19 mouse cellular contexts compared by ENCODE assay signal in the genomic region with DNA sequence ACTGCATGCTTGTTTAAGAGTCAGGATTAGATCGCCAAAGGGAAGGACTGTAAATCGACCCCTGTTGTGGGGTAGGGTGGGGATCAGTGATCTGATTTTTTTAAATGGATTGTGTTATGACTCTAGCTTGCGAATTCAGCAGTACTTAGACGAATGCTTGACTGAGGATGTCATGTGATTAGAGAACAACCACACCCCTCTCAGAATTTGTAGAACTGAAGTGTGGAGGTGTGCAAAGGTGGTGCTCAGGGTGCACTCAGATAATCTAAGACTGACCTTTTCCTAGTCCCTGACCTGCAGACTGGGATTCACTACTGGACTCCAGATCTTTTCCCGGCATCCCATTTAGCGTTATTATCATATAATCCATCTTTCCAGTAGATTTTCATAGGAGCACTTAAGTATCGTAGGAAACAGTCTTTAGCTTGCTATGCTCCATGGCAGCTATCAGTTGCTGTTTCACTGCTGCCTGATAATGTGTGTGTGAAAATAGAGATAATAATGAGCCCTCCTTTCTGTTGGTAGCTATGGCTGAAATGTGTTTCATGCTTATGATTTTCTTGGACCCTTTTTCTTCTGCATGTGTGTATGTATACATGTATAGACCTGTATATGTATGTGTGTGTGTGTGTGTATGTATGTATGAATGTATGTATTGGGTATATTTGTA. TPM values are rescaled to one million over a fixed set of nuclear protein-coding genes. Genes with fewer than 3 reads are reported as not detected.
DNase-seq lines count a peak whose midpoint lies in the region; ATAC-seq and TF ChIP-seq lines count a peak whose summit lies in the region.
"Had no signal": no experiment of that assay in that cellular context is flagged by ENCODE, and none has a peak within 500 bp of the region (broad histone marks: within the 10 kb centered on the region; RNA-seq: fewer than 3 reads in every experiment).

No protein-coding gene starts in this region.

- TF ChIP-seq CTCF in kidney, postnatal 0 days (IDR thresholded peaks at IDR 0.05; ENCODE audit: low read depth), result no peak

- no peaks in the 10 kb centered on the region for H3K27me3 ChIP-seq in kidney, postnatal 0 days (ENCODE audit: insufficient read depth, low read length)
- H3K27me3 ChIP-seq in midbrain, embryonic 11.5 days (ENCODE audit: control insufficient read depth, insufficient read depth, low read length), result no peaks in the 10 kb centered on the region
- no peaks in the 10 kb centered on the region for H3K27me3 ChIP-seq in midbrain, embryonic 15.5 days (replicated peaks)
- no peaks in the 10 kb centered on the region for H3K27me3 ChIP-seq in embryonic facial prominence, embryonic 15.5 days
- no peaks in the 10 kb centered on the region for H3K27me3 ChIP-seq in hindbrain, embryonic 14.5 days (ENCODE audit: control insufficient read depth, insufficient read depth, low read length)
- H3K27me3 ChIP-seq: forebrain, embryonic 13.5 days; hindbrain, embryonic 13.5 days; limb, embryonic 13.5 days; midbrain, embryonic 13.5 days; stomach, embryonic 15.5 days had no signal

- ATAC-seq in kidney, postnatal 0 days (replicated peaks; ENCODE audit: low FRiP score, low read depth), result no peak
- ATAC-seq in midbrain, embryonic 11.5 days (ENCODE audit: low FRiP score), result peak; percentile 16; the same call in 1 of the 2 replicates
- ATAC-seq in midbrain, embryonic 15.5 days (replicated peaks), result no peak
- ATAC-seq in embryonic facial prominence, embryonic 15.5 days (ENCODE audit: insufficient number of reproducible peaks, low FRiP score, low TSS enrichment, low read depth), result no peak
- ATAC-seq in activated CD4-positive, CD25-positive, alpha-beta regulatory T cell, adult 4 months, result no peak
- no peak for ATAC-seq in hindbrain, embryonic 14.5 days (ENCODE audit: low FRiP score)

- H3K4me3 ChIP-seq in kidney, postnatal 0 days (replicated peaks; ENCODE audit: low read depth, low read length), result no peak overlapping the region
- H3K4me3 ChIP-seq in midbrain, embryonic 11.5 days (ENCODE audit: low read depth, low read length), result no peak overlapping the region
- no peak overlapping the region for H3K4me3 ChIP-seq in midbrain, embryonic 15.5 days
- no peak overlapping the region for H3K4me3 ChIP-seq in embryonic facial prominence, embryonic 15.5 days (replicated peaks)
- H3K4me3 ChIP-seq in hindbrain, embryonic 14.5 days (replicated peaks; ENCODE audit: low read length), result no peak overlapping the region
- H3K4me3 ChIP-seq: erythroblast, embryonic 14.5 days; forebrain, embryonic 13.5 days; hindbrain, embryonic 13.5 days; limb, embryonic 13.5 days; midbrain, embryonic 13.5 days; stomach, embryonic 15.5 days had no signal

- no peak overlapping the region for H3K4me2 ChIP-seq in kidney, postnatal 0 days (ENCODE audit: low read length)
- no peak overlapping the region for H3K4me2 ChIP-seq in midbrain, embryonic 11.5 days
- no peak overlapping the region for H3K4me2 ChIP-seq in midbrain, embryonic 15.5 days
- H3K4me2 ChIP-seq in embryonic facial prominence, embryonic 15.5 days (replicated peaks), result no peak overlapping the region
- H3K4me2 ChIP-seq in hindbrain, embryonic 14.5 days (replicated peaks), result no peak overlapping the region
- H3K4me2 ChIP-seq: forebrain, embryonic 13.5 days; heart, embryonic 11.5 days; hindbrain, embryonic 13.5 days; limb, embryonic 13.5 days; midbrain, embryonic 13.5 days; stomach, embryonic 15.5 days had no signal

- H3K9ac ChIP-seq in kidney, postnatal 0 days (ENCODE audit: low read depth, low read length), result no peak overlapping the region
- H3K9ac ChIP-seq in midbrain, embryonic 11.5 days (ENCODE audit: low read length), result no peak overlapping the region
- H3K9ac ChIP-seq in midbrain, embryonic 15.5 days, result no peak overlapping the region
- no peak overlapping the region for H3K9ac ChIP-seq in embryonic facial prominence, embryonic 15.5 days
- H3K9ac ChIP-seq in hindbrain, embryonic 14.5 days, result no peak overlapping the region
- H3K9ac ChIP-seq: forebrain, embryonic 13.5 days; hindbrain, embryonic 13.5 days; limb, embryonic 13.5 days; midbrain, embryonic 13.5 days; stomach, embryonic 15.5 days had no signal

- no peaks in the 10 kb centered on the region for H3K36me3 ChIP-seq in kidney, postnatal 0 days (ENCODE audit: insufficient read depth, low read length)
- no peaks in the 10 kb centered on the region for H3K36me3 ChIP-seq in midbrain, embryonic 11.5 days (ENCODE audit: control insufficient read depth, insufficient read depth, low read length)
- H3K36me3 ChIP-seq in midbrain, embryonic 15.5 days (replicated peaks), result no peaks in the 10 kb centered on the region
- no peaks in the 10 kb centered on the region for H3K36me3 ChIP-seq in embryonic facial prominence, embryonic 15.5 days
- no peaks in the 10 kb centered on the region for H3K36me3 ChIP-seq in hindbrain, embryonic 14.5 days (replicated peaks; ENCODE audit: control insufficient read depth, insufficient read depth)
- H3K36me3 ChIP-seq: hindbrain, embryonic 13.5 days; limb, embryonic 13.5 days; midbrain, embryonic 13.5 days; stomach, embryonic 15.5 days had no signal

- no peak for DNase-seq in kidney, postnatal 0 days (ENCODE audit: low spot score)
- DNase-seq in kidney, postnatal 36 days, result no peak
- peak; percentile 81 for DNase-seq in midbrain, embryonic 11.5 days (ENCODE audit: low spot score, missing footprints)
- no peak for DNase-seq in hindbrain, embryonic 14.5 days (ENCODE audit: low spot score)
- DNase-seq: adrenal gland, postnatal 25 days; cerebellum, adult 18-20 months; cerebellum, postnatal 25 days; lung, adult 2 months; thymus, adult 2 months had no signal

- 69% methylated on average over 7 of the region's 7 CpGs for WGBS in kidney, postnatal 0 days
- 65% methylated on average over 7 of the region's 7 CpGs for WGBS in midbrain, embryonic 11.5 days
- WGBS in midbrain, embryonic 15.5 days, result 61% methylated on average over 7 of the region's 7 CpGs
- WGBS in embryonic facial prominence, embryonic 15.5 days, result 51% methylated on average over 7 of the region's 7 CpGs
- WGBS in hindbrain, embryonic 14.5 days, result 66% methylated on average over 7 of the region's 7 CpGs

- H3K9me3 ChIP-seq in kidney, postnatal 0 days (replicated peaks; ENCODE audit: low read length), result no peaks in the 10 kb centered on the region
- no peaks in the 10 kb centered on the region for H3K9me3 ChIP-seq in midbrain, embryonic 11.5 days (ENCODE audit: control insufficient read depth, low read length)
- H3K9me3 ChIP-seq in midbrain, embryonic 15.5 days, result no peaks in the 10 kb centered on the region
- no peaks in the 10 kb centered on the region for H3K9me3 ChIP-seq in embryonic facial prominence, embryonic 15.5 days (replicated peaks)
- H3K9me3 ChIP-seq in hindbrain, embryonic 14.5 days (ENCODE audit: control insufficient read depth, low read length), result no peaks in the 10 kb centered on the region
- H3K9me3 ChIP-seq: forebrain, embryonic 13.5 days; hindbrain, embryonic 13.5 days; limb, embryonic 13.5 days; midbrain, embryonic 13.5 days; stomach, embryonic 15.5 days had no signal

- no peaks in the 10 kb centered on the region for H3K4me1 ChIP-seq in kidney, postnatal 0 days (replicated peaks; ENCODE audit: insufficient read depth, low read length)
- 0 out of 2 replicates have a peak, but pooled peaks cover 2% of the 10 kb centered on the region for H3K4me1 ChIP-seq in midbrain, embryonic 11.5 days (ENCODE audit: control insufficient read depth, insufficient read depth, low read length)
- H3K4me1 ChIP-seq in midbrain, embryonic 15.5 days, result no peaks in the 10 kb centered on the region
- peaks cover 11% of the 10 kb centered on the region; the same call in 1 of the 2 replicates for H3K4me1 ChIP-seq in embryonic facial prominence, embryonic 15.5 days
- no peaks in the 10 kb centered on the region for H3K4me1 ChIP-seq in hindbrain, embryonic 14.5 days (replicated peaks; ENCODE audit: control insufficient read depth, insufficient read depth, low read length)
- H3K4me1 ChIP-seq: forebrain, embryonic 13.5 days had no signal

- H3K27ac ChIP-seq in kidney, postnatal 0 days, result peak overlapping the region; percentile 0; the same call in 1 of the 2 replicates
- no peak overlapping the region for H3K27ac ChIP-seq in midbrain, embryonic 11.5 days (ENCODE audit: low read depth, low read length)
- H3K27ac ChIP-seq in midbrain, embryonic 15.5 days, result no peak overlapping the region
- H3K27ac ChIP-seq in embryonic facial prominence, embryonic 15.5 days (replicated peaks), result 0 out of 2 replicates have a peak overlapping the region, but pooled peaks have one; percentile 40
- H3K27ac ChIP-seq in hindbrain, embryonic 14.5 days, result no peak overlapping the region
- H3K27ac ChIP-seq: forebrain, embryonic 13.5 days; stomach, embryonic 15.5 days had no signal

RNA-seq across cellular contexts. Expression of gene Gpr171, which starts 20.3 kb away (rescaled TPM):
- polyA plus RNA-seq in kidney, postnatal 0 days (2015; fragmentation: Nextera tagmentation; extraction: Ambion mirVana), result 0.20 and 0.27 TPM in 2 replicates
- polyA plus RNA-seq in midbrain, embryonic 11.5 days (2014; fragmentation: Nextera tagmentation; extraction: Ambion mirVana), result 0.62 and 0.72 TPM in 2 replicates
- 1.1 and 1.4 TPM in 2 replicates for polyA plus RNA-seq in midbrain, embryonic 15.5 days (2015; fragmentation: Nextera tagmentation; extraction: Ambion mirVana)
- polyA plus RNA-seq in embryonic facial prominence, embryonic 15.5 days (2015; fragmentation: Nextera tagmentation; extraction: Ambion mirVana), result 1.7 and 1.9 TPM in 2 replicates
- 10 to 100 TPM; 58.4 to 74.6 TPM for polyA plus RNA-seq in activated CD4-positive, CD25-positive, alpha-beta regulatory T cell, adult 4 months (2017; shearing (Covaris generic))
- polyA plus RNA-seq in hindbrain, embryonic 14.5 days (2014; fragmentation: Nextera tagmentation; extraction: Ambion mirVana), result 0.81 and 1.3 TPM in 2 replicates
- polyA plus RNA-seq: erythroblast, embryonic 14.5 days had no signal

RNA-seq across cellular contexts. Expression of gene P2ry14, which starts 31.5 kb away (rescaled TPM):
- polyA plus RNA-seq in kidney, postnatal 0 days (2015; fragmentation: Nextera tagmentation; extraction: Ambion mirVana), result 8.8 and 8.9 TPM in 2 replicates
- polyA plus RNA-seq in midbrain, embryonic 11.5 days (2014; fragmentation: Nextera tagmentation; extraction: Ambion mirVana), result 1.0 and 1.4 TPM in 2 replicates
- polyA plus RNA-seq in midbrain, embryonic 15.5 days (2015; fragmentation: Nextera tagmentation; extraction: Ambion mirVana), result 4.0 TPM in 2 replicates
- 2.3 and 2.4 TPM in 2 replicates for polyA plus RNA-seq in embryonic facial prominence, embryonic 15.5 days (2015; fragmentation: Nextera tagmentation; extraction: Ambion mirVana)
- 1 to 10 TPM; 5.0 to 5.1 TPM for polyA plus RNA-seq in activated CD4-positive, CD25-positive, alpha-beta regulatory T cell, adult 4 months (2017; shearing (Covaris generic))
- 4.0 and 4.4 TPM in 2 replicates for polyA plus RNA-seq in hindbrain, embryonic 14.5 days (2014; fragmentation: Nextera tagmentation; extraction: Ambion mirVana)
- polyA plus RNA-seq: erythroblast, embryonic 14.5 days had no signal

Comparison
In these comparisons a context has a peak if more than half of its experiments do, and no peak if none do; other contexts are left out.
1. H3K27ac ChIP-seq: peak in kidney, postnatal 0 days (single experiment) and embryonic facial prominence, embryonic 15.5 days (single experiment); none in midbrain, embryonic 11.5 days (single experiment), midbrain, embryonic 15.5 days (single experiment) and hindbrain, embryonic 14.5 days (single experiment).
2. RNA of gene Gpr171, which starts 20.3 kb away (polyA plus RNA-seq): 58.4 to 74.6 TPM in activated CD4-positive, CD25-positive, alpha-beta regulatory T cell, adult 4 months; 1.7 to 1.9 TPM in embryonic facial prominence, embryonic 15.5 days, 1.1 to 1.4 TPM in midbrain, embryonic 15.5 days, 0.81 to 1.3 TPM in hindbrain, embryonic 14.5 days, 0.62 to 0.72 TPM in midbrain, embryonic 11.5 days and 0.20 to 0.27 TPM in kidney, postnatal 0 days; every median in the first group is over 10 times any median in the second.